Mouse (Mus musculus) left cerebral cortex, adult 8-10 months (tissue): ENCODE data around the gene Adgrg1. TPM values are rescaled to one million over a fixed set of nuclear protein-coding genes. Genes with fewer than 3 reads are reported as not detected.
A peak's percentile ranks its signal among the peaks of the same experiment; 100 is the strongest.

Experiments used
- DNase-seq, 2 experiments: peaks; one replicate each; pipeline ENCODE4 v3.0.0; 2022; ENCODE audit warnings: low spot score in 2 of 2
- total RNA-seq, 4 experiments: library from RNA; stranded (reverse); gene quantifications; 2 replicates each; pipeline ENCODE4 v1.2.4; 2022

The Adgrg1 gene
- total RNA-seq, 4 experiments from 2014 or later: 72.9 to 94.8 (median 80.5) TPM

GRCm38 (mm10) chr8:95037106-95037925 lies 62.8 kb downstream of the Adgrg1 start:
- DNase-seq: peak in 1 of 2 experiments; percentile 37

GRCm38 (mm10) chr8:95041883-95042784 lies 67.6 kb downstream of the Adgrg1 start:
- DNase-seq: no peak

- no peak for DNase-seq
Measured at GRCm38 (mm10) chr8:95044811-95045210, 70.3 kb downstream of the Adgrg1 start.

- no peak for DNase-seq
Measured at GRCm38 (mm10) chr8:95046982-95047381, 72.4 kb downstream of the Adgrg1 start.

GRCm38 (mm10) chr8:95047884-95048680 lies 73.5 kb downstream of the Adgrg1 start:
- DNase-seq: no peak

- DNase-seq: no peak
Measured at GRCm38 (mm10) chr8:95049636-95050035, 75.1 kb downstream of the Adgrg1 start.

- DNase-seq: no peak
Measured at GRCm38 (mm10) chr8:95054438-95054837, 79.9 kb downstream of the Adgrg1 start.

GRCm38 (mm10) chr8:95054927-95055510 lies 80.5 kb downstream of the Adgrg1 start, which contains the start of gene Drc7:
Drc7 (plus strand) TSS chr8:95055103.
- DNase-seq: no peak

GRCm38 (mm10) chr8:95056414-95056813 lies 81.9 kb downstream of the Adgrg1 start:
- DNase-seq: no peak

- DNase-seq: no peak
Measured at GRCm38 (mm10) chr8:95058661-95059060, 84.1 kb downstream of the Adgrg1 start.

- no peak for DNase-seq
Measured at GRCm38 (mm10) chr8:95059812-95060533, 85.4 kb downstream of the Adgrg1 start.

Other genes starting within 250 kb of the Adgrg1 start
- gene Ccl22, start 229.2 kb upstream of the Adgrg1 start, total RNA-seq: under 1 TPM in 3 of 4 experiments, not detected in 1; 0.22 to 0.72 (median 0.39) TPM
- 100 to 1,000 TPM; 417 to 480 (median 456) TPM for gene Cx3cl1, start 202.7 kb upstream of the Adgrg1 start, total RNA-seq
- gene Ccl17, start 164.3 kb upstream of the Adgrg1 start, total RNA-seq: 10 to 100 TPM in 1 of 4 experiments, 1 to 10 TPM in 3; 8.3 to 13.8 (median 9.6) TPM
- gene Coq9, start 136.4 kb upstream of the Adgrg1 start, total RNA-seq: 100 to 1,000 TPM in 1 of 4 experiments, 10 to 100 TPM in 3; 75.6 to 104 (median 90.6) TPM
- 10 to 100 TPM; 70.8 to 75.9 (median 72.0) TPM for gene Ciapin1, start 136.4 kb upstream of the Adgrg1 start, total RNA-seq
- gene Polr2c, start 117.3 kb upstream of the Adgrg1 start, total RNA-seq: 10 to 100 TPM; 64.6 to 75.4 (median 67.0) TPM
- gene Dok4, start 98.4 kb upstream of the Adgrg1 start, total RNA-seq: 10 to 100 TPM; 15.1 to 18.3 (median 17.3) TPM
- 1 to 10 TPM; 1.2 to 2.2 (median 1.8) TPM for gene Ccdc102a, start 56.7 kb upstream of the Adgrg1 start, total RNA-seq
- gene Adgrg5, start 51.1 kb upstream of the Adgrg1 start, total RNA-seq: under 1 TPM in 3 of 4 experiments, not detected in 1; 0.17 to 0.95 (median 0.46) TPM
- gene Adgrg3, start 42.9 kb downstream of the Adgrg1 start, total RNA-seq: under 1 TPM in 2 of 4 experiments, not detected in 2; 0.27 to 0.30 TPM
- 1 to 10 TPM; 1.2 to 2.6 (median 1.9) TPM for gene Drc7, start 80.4 kb downstream of the Adgrg1 start, total RNA-seq
- gene Katnb1, start 106.4 kb downstream of the Adgrg1 start, total RNA-seq: 10 to 100 TPM; 46.1 to 50.9 (median 47.7) TPM
- gene Kifc3, start 228.1 kb downstream of the Adgrg1 start, total RNA-seq: 10 to 100 TPM; 52.8 to 71.1 (median 56.8) TPM